Mouse (Mus musculus): Measurements from ENCODE around the gene Gm19426.

DNA sequence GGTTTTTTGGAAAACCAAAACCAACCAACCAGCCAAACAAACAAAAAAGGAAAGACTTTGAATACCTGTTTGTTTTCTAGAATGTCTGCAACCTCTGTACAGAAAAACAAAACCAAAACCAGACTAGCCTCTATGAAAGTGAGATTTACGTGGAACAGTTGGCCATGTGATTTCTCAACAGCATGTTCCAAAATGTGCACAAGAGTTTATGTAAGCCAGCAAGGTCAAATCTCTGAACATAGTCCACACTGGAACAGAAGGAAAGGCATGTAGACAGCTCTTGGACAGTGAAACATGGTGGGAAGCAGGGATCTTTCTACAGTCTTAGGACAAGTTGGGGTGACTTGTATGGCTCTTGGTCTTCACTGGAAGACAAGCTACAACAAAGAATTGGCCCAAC lies 18.4 kb upstream of the Gm19426 start:
- TF ChIP-seq GATA1 (IDR thresholded peaks at IDR 0.05; ENCODE audit: borderline replicate concordance, low read length) (no peak), FLI1 (IDR thresholded peaks at IDR 0.05; ENCODE audit: low read length) (no peak)
